Mouse (Mus musculus) C2C12 (cell line): Measurements from ENCODE around the gene Trim44. TPM values are rescaled to one million over a fixed set of nuclear protein-coding genes. Genes with fewer than 3 reads are reported as not detected.

ENCODE experiments used
- H3K27me3 ChIP-seq: one replicate; pipeline ENCODE4 v1.6.1; 2011; ENCODE audit not compliant: control insufficient read depth, insufficient read depth, insufficient read length
- H3K36me3 ChIP-seq: one replicate; pipeline ENCODE4 v1.6.1; 2011; ENCODE audit not compliant: control insufficient read depth, insufficient read depth
- H3K4me3 ChIP-seq: one replicate; pipeline ENCODE4 v1.5.1; 2011; ENCODE audit warnings: mild to moderate bottlenecking, control low read depth; ENCODE audit not compliant: poor library complexity, insufficient read depth, severe bottlenecking
- H3K79me2 ChIP-seq: one replicate; pipeline ENCODE4 v1.6.1; 2011; ENCODE audit not compliant: control insufficient read depth, insufficient read depth
- H3K79me3 ChIP-seq: one replicate; pipeline ENCODE4 v1.6.1; 2011; ENCODE audit warnings: low read depth, control low read depth
- H3ac ChIP-seq: one replicate; pipeline ENCODE3; 2011; ENCODE audit warnings: low read depth; ENCODE audit not compliant: control insufficient read depth, insufficient read length
- CEBPB ChIP-seq: IDR thresholded peaks from one replicate; pipeline ENCODE4 v1.6.1; 2011; ENCODE audit warnings: low read depth, mild to moderate bottlenecking, control low read depth, moderate library complexity
- CTCF ChIP-seq: IDR thresholded peaks from one replicate; pipeline ENCODE4 v1.5.1; 2011; ENCODE audit not compliant: control insufficient read depth, insufficient read depth, insufficient read length
- FOSL1 ChIP-seq: IDR thresholded peaks from one replicate; pipeline ENCODE4 v1.8.0; 2011; ENCODE audit warnings: mild to moderate bottlenecking, low read length; ENCODE audit not compliant: poor library complexity, insufficient read depth, severe bottlenecking
- MAX ChIP-seq: IDR thresholded peaks from one replicate; pipeline ENCODE4 v1.6.1; 2011; ENCODE audit warnings: mild to moderate bottlenecking, control low read depth
- MYOD1 ChIP-seq: IDR thresholded peaks from one replicate; pipeline ENCODE4 v1.6.1; 2011; ENCODE audit warnings: low read depth; ENCODE audit not compliant: control insufficient read depth, insufficient read length
- MYOG ChIP-seq: IDR thresholded peaks from one replicate; pipeline ENCODE4 v1.6.1; 2011; ENCODE audit not compliant: control insufficient read depth, insufficient read length; ENCODE audit errors: extremely low read depth
- USF1 ChIP-seq: IDR thresholded peaks from one replicate; pipeline ENCODE4 v1.6.1; 2011; ENCODE audit warnings: low read depth, mild to moderate bottlenecking, control low read depth, moderate library complexity
- long read RNA-seq, 2 experiments: library from polyadenylated mRNA; unstranded; transcript quantifications; one replicate each; pipeline ENCODE4 v2.0.0; 2019 to 2020
- polyA plus RNA-seq: library from polyadenylated mRNA; unstranded; fragments of >200 nt; fragmentation: generic; extraction: Trizol; gene quantifications from one replicate; pipeline ENCODE4 v1.2.1, GENCODE M21; 2012; ENCODE audit warnings: missing spikeins

Trim44 gene
- polyA plus RNA-seq = 12.9 TPM
- long read RNA-seq, experiment 1, partial matches to known transcripts = 0 of 6 reads
- long read RNA-seq, experiment 1, other reads (novel, unspliced or antisense) = 6 of 6 reads
- long read RNA-seq, experiment 2, partial matches to known transcripts = 0 of 9 reads
- long read RNA-seq, experiment 2, other reads (novel, unspliced or antisense) = 9 of 9 reads

GRCm38 (mm10) chr2:102407363-102408184 lies at the start of gene Trim44:
Gene Trim44, minus strand, starts transcription at chr2:102407828.
- Histone ChIP-seq H3K27me3 (no peaks in the 10 kb centered on the region), H3K79me2 (no peaks in the 10 kb centered on the region), H3K4me3 (peak within 1 kb of the TSS; percentile 11), H3K79me3 (no peaks in the 10 kb centered on the region), H3K36me3 (no peaks in the 10 kb centered on the region), H3ac (no peak within 1 kb of the TSS)
- TF ChIP-seq FOSL1 = no peak
- no peak for TF ChIP-seq MAX
- TF ChIP-seq USF1 = no peak
- TF ChIP-seq MYOG = no peak
- TF ChIP-seq CEBPB = no peak
- TF ChIP-seq MYOD1 = no peak
- no peak for TF ChIP-seq CTCF

GRCm38 (mm10) chr2:102455126-102455525 lies 47.5 kb upstream of the Trim44 start:
- peaks cover 38% of the 10 kb centered on the region for H3K27me3 ChIP-seq
- no peak overlapping the region for H3ac ChIP-seq
- TF ChIP-seq CEBPB (no peak), CTCF (no peak), MYOD1 (no peak), USF1 (no peak), MYOG (no peak), MAX (no peak), FOSL1 (no peak)
- no peaks in the 10 kb centered on the region for H3K79me3 ChIP-seq
- H3K36me3 ChIP-seq = no peaks in the 10 kb centered on the region
- no peak overlapping the region for H3K4me3 ChIP-seq
- H3K79me2 ChIP-seq = no peaks in the 10 kb centered on the region

GRCm38 (mm10) chr2:102453447-102453846 lies 45.8 kb upstream of the Trim44 start:
- Histone ChIP-seq H3ac (no peak overlapping the region), H3K79me2 (no peaks in the 10 kb centered on the region), H3K4me3 (no peak overlapping the region), H3K79me3 (no peaks in the 10 kb centered on the region), H3K27me3 (peaks cover 36% of the 10 kb centered on the region), H3K36me3 (no peaks in the 10 kb centered on the region)
- no peak for TF ChIP-seq MYOG
- no peak for TF ChIP-seq FOSL1
- no peak for TF ChIP-seq MYOD1
- TF ChIP-seq CEBPB = no peak

GRCm38 (mm10) chr2:102451671-102452549 lies 44.3 kb upstream of the Trim44 start, which contains the start of gene Fjx1:
Gene Fjx1, minus strand, starts transcription at chr2:102452499.
- peak within 1 kb of the TSS; percentile 33 for H3ac ChIP-seq
- peaks cover 21% of the 10 kb centered on the region for H3K27me3 ChIP-seq
- no peaks in the 10 kb centered on the region for H3K79me3 ChIP-seq
- no peak within 1 kb of the TSS for H3K4me3 ChIP-seq
- TF ChIP-seq CTCF = no peak
- TF ChIP-seq MYOG = no peak
- no peak for TF ChIP-seq CEBPB
- no peak for TF ChIP-seq MYOD1
- TF ChIP-seq USF1 = no peak
- TF ChIP-seq MAX = no peak
- no peak for TF ChIP-seq FOSL1
- H3K79me2 ChIP-seq = no peaks in the 10 kb centered on the region
- no peaks in the 10 kb centered on the region for H3K36me3 ChIP-seq

GRCm38 (mm10) chr2:102450761-102451670 lies 43.4 kb upstream of the Trim44 start:
- Histone ChIP-seq H3ac (peak overlapping the region; percentile 33), H3K79me3 (no peaks in the 10 kb centered on the region), H3K27me3 (peaks cover 18% of the 10 kb centered on the region), H3K79me2 (no peaks in the 10 kb centered on the region), H3K4me3 (no peak overlapping the region), H3K36me3 (no peaks in the 10 kb centered on the region)
- TF ChIP-seq USF1 (no peak), CEBPB (no peak), CTCF (peak; percentile 0)
